Mouse (Mus musculus) embryonic stem cell, embryonic (primary cell): ENCODE measurements around the gene Rcl1.

Experiments used
- CTCF ChIA-PET, 4 experiments: fragments of 300-600 bp in 2 of 4; fragments of 350-600 bp in 2 of 4; sonication (Branson Sonifier 250); formaldehyde crosslinking; loops; one replicate each; lab custom pipeline; 2022; ENCODE audit warnings: inconsistent platforms in 2 of 4; lab: Charles Lee
- POLR2A ChIA-PET, 4 experiments: fragments of 300-600 bp in 2 of 4; fragments of 350-600 bp in 2 of 4; sonication (Branson Sonifier 250); formaldehyde crosslinking; loops; one replicate each; lab custom pipeline; 2022; ENCODE audit warnings: antibody characterized with exemption in 4 of 4, inconsistent platforms in 1 of 4; lab: Charles Lee

The Rcl1 gene

DNA sequence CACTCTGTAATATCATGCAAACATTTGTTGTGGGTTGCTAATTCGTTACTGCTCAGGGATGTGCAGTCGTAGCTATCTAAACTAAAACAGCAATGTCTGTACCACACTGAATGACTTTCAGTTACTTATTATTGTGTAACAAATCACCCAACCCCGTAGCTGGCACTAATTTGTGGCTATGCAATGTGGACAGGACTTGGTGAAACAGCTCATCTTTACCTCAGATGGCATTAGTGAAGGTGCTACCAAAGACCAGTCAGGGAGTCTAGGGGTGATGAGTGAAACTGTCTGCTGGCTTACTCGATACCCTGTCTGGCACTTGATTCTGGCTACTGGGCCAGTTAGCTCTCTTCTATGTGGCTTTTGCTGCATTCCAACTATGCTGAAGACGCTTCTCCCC lies 2.1 kb upstream of the Rcl1 start:
- ChIA-PET CTCF (interaction anchor here in 1 of 4 experiments (2.5 kb wide), 1 partner anchor 35 kb away, joined by 9 read pairs; no protein-coding TSS in a partner anchor), POLR2A (interaction anchor here in 3 of 4 experiments (0.8 to 3.7 kb wide), 14 partner anchors 13 to 260 kb away, joined by 3 to 46 read pairs (median 6); no protein-coding TSS in a partner anchor)

GRCm38 (mm10) chr19:29099596-29099995 lies 1.6 kb upstream of the Rcl1 start:
- CTCF ChIA-PET = interaction anchor here in 1 of 4 experiments (2.5 kb wide), 1 partner anchor 36 kb away, joined by 9 read pairs; no protein-coding TSS in a partner anchor
- POLR2A ChIA-PET = interaction anchor here in 3 of 4 experiments (0.8 to 3.7 kb wide), 21 partner anchors 9 to 261 kb away, joined by 3 to 46 read pairs (median 7); partner anchors contain the start of gene Ak3 (in 2 of the 3)

DNA sequence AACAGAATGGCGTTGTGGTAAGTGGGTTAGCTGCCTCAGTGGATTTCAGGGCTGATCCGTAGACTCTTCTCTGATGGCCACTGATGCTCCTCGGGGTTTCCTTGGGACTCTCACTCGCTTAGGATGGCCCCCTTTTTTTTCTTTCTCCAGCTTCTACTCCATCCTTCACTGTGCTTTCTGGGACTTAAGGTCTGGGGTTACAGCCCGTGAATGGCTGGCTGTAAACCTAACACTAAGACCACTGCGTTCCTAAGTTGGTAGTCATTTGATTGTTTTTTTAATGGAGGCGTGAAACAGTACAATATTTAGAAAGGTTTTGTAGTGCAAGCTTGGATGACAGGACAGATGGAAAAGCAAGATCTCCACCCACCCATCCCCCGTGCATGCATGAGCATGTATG lies 914 bp upstream of the Rcl1 start:
- CTCF ChIA-PET = interaction anchor here in 1 of 4 experiments (2.5 kb wide), 1 partner anchor 36 kb away, joined by 9 read pairs; no protein-coding TSS in a partner anchor
- POLR2A ChIA-PET = interaction anchor here in 3 of 4 experiments (0.7 to 3.7 kb wide), 43 partner anchors 10 to 251 kb away, joined by 3 to 46 read pairs (median 6); partner anchors contain the start of genes Ak3 (in 2 of the 3), Insl6 (in 1 of the 3), Jak2 (in 1 of the 3) and Rln1 (in 1 of the 3)

- CTCF ChIA-PET = interaction anchor here in 3 of 4 experiments (0.7 to 2.5 kb wide), 6 partner anchors 21 to 254 kb away, joined by 3 to 9 read pairs (median 3); no protein-coding TSS in a partner anchor
- POLR2A ChIA-PET = interaction anchor here (0.6 to 3.7 kb wide), 65 partner anchors 8 to 1883 kb away, joined by 3 to 46 read pairs (median 4); partner anchors contain the start of genes Ak3 (in 2 of the 4), Cdc37l1 (in 2 of the 4), Jak2 (in 2 of the 4) and 4430402I18Rik (in 1 of the 4)
Measured at GRCm38 (mm10) chr19:29101591-29101990, 416 bp downstream of the Rcl1 start.

- POLR2A ChIA-PET = interaction anchor here (0.5 to 3.7 kb wide), 32 partner anchors 9 to 1883 kb away, joined by 3 to 46 read pairs (median 6); partner anchors contain the start of genes Ak3 (in 1 of the 4), Cdc37l1 (in 1 of the 4), Jak2 (in 1 of the 4) and Plpp6 (in 1 of the 4)
- CTCF ChIA-PET = interaction anchor here in 2 of 4 experiments (0.6 to 1.4 kb wide), 3 partner anchors 21 to 253 kb away, joined by 3 read pairs; no protein-coding TSS in a partner anchor
Measured at GRCm38 (mm10) chr19:29102098-29102497, 923 bp downstream of the Rcl1 start.

DNA sequence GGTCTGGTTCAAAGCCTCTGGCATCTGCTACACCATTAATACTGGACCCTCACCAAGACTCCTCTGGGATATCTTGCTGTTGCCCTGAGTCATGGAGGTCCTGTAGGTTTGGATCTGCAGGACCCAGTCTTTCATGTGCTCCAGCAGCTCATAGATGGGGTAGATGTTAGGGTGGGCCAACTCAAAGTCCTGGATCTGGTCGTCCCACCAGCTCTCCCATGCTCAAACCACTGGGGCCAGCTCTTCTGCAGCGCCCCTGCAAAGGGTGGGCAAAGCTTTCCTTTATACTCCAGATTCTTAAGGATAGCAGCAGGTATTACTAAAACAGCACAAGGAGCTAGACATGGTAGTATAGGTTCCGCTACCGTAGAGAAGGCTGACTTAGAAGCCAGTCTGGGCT lies 4.6 kb downstream of the Rcl1 start:
- ChIA-PET POLR2A (interaction anchor here in 3 of 4 experiments (0.8 to 1.8 kb wide), 8 partner anchors 10 to 114 kb away, joined by 3 to 7 read pairs (median 4); no protein-coding TSS in a partner anchor), CTCF (no interaction called here)

DNA sequence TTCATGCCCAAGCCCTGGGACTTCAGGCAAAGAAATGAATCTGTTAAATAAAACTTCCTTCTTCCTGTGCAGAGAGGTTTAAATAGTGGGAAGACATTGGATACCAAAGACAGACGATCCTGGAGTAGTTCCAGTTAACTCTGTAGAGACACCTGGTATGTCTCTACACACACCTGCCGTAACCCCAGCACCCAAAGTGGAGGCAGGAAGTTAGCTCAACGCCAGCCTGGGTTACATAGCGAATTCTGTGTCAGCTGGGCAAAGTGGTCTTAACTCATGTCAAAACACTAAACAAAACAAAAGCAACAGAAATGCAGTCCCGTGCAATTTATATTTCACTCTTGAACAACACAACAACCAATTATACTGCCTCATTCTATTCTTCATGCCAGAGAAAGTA lies 5.1 kb downstream of the Rcl1 start:
- POLR2A ChIA-PET = interaction anchor here in 2 of 4 experiments (1.0 to 1.8 kb wide), 5 partner anchors 10 to 43 kb away, joined by 3 to 7 read pairs (median 5); no protein-coding TSS in a partner anchor
- CTCF ChIA-PET = no interaction called here

- CTCF ChIA-PET = interaction anchor here in 1 of 4 experiments (0.6 to 1.2 kb wide), 2 partner anchors 93 to 243 kb away, joined by 3 to 6 read pairs; no protein-coding TSS in a partner anchor
- POLR2A ChIA-PET = interaction anchor here (0.6 to 8.2 kb wide), 16 partner anchors 9 to 492 kb away, joined by 3 to 46 read pairs (median 4); partner anchors contain the start of gene Rcl1 (in 2 of the 4)
Measured at GRCm38 (mm10) chr19:29112662-29113061, 11.5 kb downstream of the Rcl1 start.

DNA sequence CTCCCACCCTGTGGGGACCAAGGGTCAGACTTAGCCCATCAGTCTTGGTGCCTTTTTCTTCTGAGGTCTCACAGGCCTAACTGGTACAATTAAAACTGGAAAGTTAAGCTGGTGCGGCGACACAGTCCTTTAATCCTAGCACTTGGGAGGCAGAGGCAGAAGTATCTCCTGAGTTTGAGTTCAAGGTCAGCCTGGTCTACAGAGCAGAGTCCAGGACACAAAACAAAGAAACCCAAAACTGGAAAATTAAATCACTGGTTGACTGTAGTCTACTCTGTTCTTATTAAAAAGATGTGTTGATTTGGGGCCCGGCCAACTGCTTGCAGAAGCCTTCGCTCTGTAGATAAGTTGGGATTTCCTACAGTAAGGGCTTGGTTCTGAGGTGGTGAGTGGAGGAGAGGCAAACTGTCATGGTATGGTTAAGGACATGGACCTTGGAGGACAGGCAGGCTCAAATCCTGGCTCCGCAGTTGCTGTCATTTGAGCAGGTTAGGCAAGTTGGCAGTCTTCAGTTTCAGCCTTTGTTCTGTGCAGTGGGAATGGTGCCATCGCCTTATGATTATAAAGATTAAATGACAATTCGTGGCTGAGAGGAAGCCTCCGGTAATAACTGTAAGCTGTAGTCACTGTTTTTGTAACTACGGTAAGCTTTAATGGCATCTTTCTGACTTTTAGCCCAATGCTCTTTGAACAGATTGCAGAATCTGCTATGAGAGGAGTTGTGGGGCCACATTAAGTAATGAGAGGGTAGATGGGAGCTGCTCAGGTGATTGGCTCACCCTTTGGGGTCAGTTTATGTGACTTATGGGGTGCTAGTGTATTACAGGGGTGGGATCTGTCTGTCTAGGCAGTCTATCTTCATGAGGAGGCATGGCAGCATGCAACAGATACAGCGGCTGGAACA lies 12.8 kb downstream of the Rcl1 start:
- ChIA-PET CTCF (no interaction called here), POLR2A (interaction anchor here in 2 of 4 experiments (1.0 to 8.2 kb wide), 5 partner anchors 8 to 50 kb away, joined by 3 to 46 read pairs (median 4); partner anchors contain the start of gene Rcl1 (in 1 of the 2))

DNA sequence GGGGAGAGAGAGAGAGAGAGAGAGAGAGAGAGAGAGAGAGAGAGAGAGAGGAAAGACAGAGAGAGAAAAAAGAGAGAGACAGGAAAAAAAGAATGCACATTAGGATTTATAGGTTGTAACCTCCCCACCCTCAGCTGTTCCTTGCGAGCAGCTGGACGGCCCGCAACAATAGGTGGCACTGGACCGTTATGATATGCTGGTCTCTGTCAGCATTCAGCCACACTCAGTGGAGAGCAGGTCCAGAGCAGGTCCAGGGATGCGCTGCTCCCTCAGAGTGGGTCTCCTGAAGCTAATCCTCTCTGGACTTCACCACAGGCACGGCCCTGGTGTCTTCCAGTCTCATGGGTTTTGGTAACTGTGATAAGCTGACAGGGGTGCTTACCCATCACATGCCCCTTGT lies 15.6 kb downstream of the Rcl1 start:
- CTCF ChIA-PET = no interaction called here
- POLR2A ChIA-PET = interaction anchor here in 2 of 4 experiments (0.7 to 8.2 kb wide), 5 partner anchors 10 to 50 kb away, joined by 3 to 46 read pairs (median 4); partner anchors contain the start of gene Rcl1 (in 1 of the 2)

DNA sequence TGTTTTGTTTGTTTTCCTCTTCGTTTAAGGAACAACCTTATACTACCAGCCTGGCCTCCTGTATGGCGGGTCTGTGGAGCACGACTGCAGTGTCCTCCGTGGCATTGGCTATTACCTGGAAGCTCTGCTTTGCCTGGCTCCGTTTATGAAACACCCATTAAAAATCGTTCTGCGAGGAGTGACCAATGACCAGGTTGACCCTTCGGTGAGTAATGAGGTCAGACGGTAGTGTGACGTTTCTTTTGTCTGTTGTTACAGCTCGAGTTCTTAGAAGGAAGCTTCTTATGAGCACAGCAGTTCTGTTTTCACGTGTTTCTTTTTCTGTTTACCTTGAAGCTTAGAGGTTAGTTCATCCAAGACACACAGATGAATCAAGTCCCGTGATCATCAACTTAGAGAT lies 17.0 kb downstream of the Rcl1 start:
- CTCF ChIA-PET = interaction anchor here in 1 of 4 experiments (0.6 kb wide), 1 partner anchor 50 kb away, joined by 3 read pairs; no protein-coding TSS in a partner anchor
- POLR2A ChIA-PET = interaction anchor here in 3 of 4 experiments (0.5 to 4.3 kb wide), 5 partner anchors 9 to 109 kb away, joined by 3 to 17 read pairs (median 4); partner anchors contain the start of gene Rcl1 (in 2 of the 3)

DNA sequence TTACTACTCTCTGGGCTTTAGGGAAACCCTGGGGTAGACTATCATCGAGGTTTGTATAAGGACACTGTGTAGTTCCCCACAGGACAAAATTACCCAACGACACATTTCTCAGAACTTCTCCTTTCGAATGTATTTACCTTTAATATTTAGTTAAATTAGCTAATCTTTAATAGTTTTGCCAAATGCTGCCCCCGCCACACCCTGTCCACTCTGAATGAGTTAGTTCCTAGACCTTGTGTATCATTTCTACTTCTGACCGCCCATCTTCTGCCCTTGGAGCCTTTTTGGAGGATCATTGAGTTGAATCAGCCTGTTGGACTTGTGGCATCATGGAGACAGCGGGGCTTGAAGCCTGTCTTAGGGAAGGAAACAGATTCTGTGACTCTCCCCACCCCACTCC lies 19.1 kb downstream of the Rcl1 start:
- CTCF ChIA-PET = no interaction called here
- POLR2A ChIA-PET = interaction anchor here in 3 of 4 experiments (0.6 to 4.3 kb wide), 7 partner anchors 12 to 53 kb away, joined by 3 to 17 read pairs (median 3); partner anchors contain the start of gene Rcl1 (in 2 of the 3)

DNA sequence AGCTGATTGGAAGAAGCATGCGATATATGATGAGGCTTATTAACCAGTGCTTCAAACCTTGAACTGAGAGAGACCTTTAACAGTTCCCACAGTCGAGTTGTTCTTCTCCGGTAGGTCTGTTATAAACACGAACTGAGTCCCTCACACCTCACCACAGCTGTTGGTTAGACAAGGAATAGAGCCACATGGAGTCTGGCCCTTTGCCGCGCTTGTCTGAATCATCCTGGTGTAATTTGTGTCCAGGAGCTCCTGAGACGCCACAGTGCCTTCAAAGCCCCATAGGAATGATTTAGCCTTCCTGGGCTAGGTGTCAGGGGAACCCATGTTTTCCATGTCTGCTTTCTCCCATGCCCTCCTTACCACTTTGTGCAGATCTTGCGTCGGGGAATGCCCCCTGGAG lies 20.2 kb downstream of the Rcl1 start:
- POLR2A ChIA-PET = interaction anchor here (0.7 to 4.3 kb wide), 10 partner anchors 9 to 402 kb away, joined by 3 to 17 read pairs (median 4); partner anchors contain the start of gene Rcl1 (in 2 of the 4)
- CTCF ChIA-PET = interaction anchor here in 1 of 4 experiments (1.1 to 1.4 kb wide), 2 partner anchors 54 to 58 kb away, joined by 3 to 6 read pairs; no protein-coding TSS in a partner anchor

GRCm38 (mm10) chr19:29124886-29125585 lies 23.9 kb downstream of the Rcl1 start:
- ChIA-PET POLR2A (interaction anchor here (0.6 to 4.8 kb wide), 14 partner anchors 10 to 226 kb away, joined by 3 to 23 read pairs (median 4); partner anchors contain the start of gene Rcl1 (in 3 of the 4)), CTCF (interaction anchor here in 2 of 4 experiments (0.5 to 1.5 kb wide), 4 partner anchors 20 to 230 kb away, joined by 4 to 8 read pairs (median 4); partner anchors contain the start of gene Plpp6 (in 1 of the 2))

DNA sequence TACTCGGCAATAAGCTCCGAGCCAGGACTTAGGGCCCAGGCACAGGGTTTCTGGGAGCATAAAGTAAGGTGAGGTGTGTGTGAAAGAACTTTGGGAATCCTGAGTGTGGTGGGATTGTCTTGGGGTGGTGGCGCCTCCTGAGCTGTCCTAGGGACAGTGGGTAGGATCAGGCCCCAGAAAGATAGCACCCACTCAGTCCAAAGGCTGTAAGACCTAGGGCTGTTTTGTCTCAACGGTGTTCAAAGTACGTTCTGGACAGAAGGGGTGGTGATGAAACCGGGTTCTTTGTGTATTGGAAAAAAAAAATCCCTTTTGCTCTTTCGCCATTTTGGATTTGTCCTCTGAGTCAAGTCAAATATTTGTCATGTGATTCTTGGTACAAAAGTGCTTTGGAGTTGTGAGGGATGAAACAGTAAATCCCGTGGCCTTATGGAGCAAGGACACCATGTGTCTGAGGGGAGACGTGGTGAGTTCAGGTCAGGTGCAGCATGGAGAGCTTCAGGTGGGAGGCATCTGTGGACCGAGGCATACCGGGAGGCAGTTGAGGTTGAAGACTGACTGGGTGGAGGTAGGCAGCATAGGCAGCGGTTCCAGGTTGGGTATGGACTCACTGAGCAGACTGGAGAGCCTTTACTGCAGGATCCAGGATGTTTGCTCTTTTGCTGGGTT lies 25.3 kb downstream of the Rcl1 start:
- POLR2A ChIA-PET = interaction anchor here (0.5 to 4.8 kb wide), 15 partner anchors 8 to 334 kb away, joined by 3 to 23 read pairs (median 5); partner anchors contain the start of genes Rcl1 (in 4 of the 4) and Ak3 (in 1 of the 4)

GRCm38 (mm10) chr19:29127331-29127730 lies 26.2 kb downstream of the Rcl1 start:
- ChIA-PET POLR2A (interaction anchor here in 3 of 4 experiments (1.1 to 4.8 kb wide), 8 partner anchors 9 to 80 kb away, joined by 3 to 23 read pairs (median 6); partner anchors contain the start of genes Rcl1 (in 3 of the 3) and Ak3 (in 1 of the 3)), CTCF (no interaction called here)

More for the DNA sequence above, 25.3 kb downstream of the Rcl1 start:
- CTCF ChIA-PET = interaction anchor here in 2 of 4 experiments (0.6 to 1.5 kb wide), 2 partner anchors 60 to 230 kb away, joined by 3 to 4 read pairs; no protein-coding TSS in a partner anchor
